Mouse (Mus musculus): ENCODE measurements around the gene Palm2.

Gene Palm2

DNA sequence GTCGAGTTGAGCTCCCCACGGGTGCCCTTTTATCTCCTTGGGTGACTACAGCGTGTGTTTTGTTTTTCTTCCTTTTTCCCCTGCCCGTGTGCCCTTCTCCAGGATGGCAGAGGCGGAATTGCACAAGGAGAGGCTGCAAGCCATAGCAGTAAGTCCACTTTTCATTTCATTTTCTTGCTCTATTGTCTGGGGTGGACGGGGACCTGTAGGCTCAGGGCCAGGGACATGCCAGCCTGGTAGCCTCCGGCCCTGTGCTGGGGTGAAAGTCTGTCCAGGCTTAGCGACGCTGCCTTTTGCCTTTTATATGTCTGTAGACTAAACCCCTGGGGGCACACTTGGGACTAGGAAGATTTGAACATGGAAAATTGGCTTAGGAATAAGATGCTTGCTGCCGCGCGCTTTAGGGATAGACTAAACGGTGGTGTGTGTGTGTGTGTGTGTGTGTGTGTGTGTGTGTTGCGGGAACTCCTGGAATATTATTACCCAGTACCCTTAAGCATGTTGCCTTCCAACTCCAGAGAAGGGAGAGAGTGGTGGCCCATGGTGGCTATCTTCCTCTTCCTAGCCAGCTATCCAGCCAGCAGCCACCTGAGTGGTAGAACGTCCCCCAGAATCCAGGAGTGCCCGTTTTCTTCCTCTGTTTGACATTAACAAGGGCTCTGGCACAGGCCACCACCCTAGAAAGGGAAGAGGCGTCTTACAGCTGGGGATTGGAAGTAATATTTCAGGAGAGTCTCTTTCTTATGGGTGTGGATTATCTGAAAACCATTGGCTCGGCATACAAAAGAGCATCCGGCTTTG, 134.4 kb downstream of the Palm2 start:
- no peak for DNase-seq (ENCODE audit: low read depth)

- no peak for DNase-seq (ENCODE audit: low read depth)
These were observed 135.0 kb downstream of the Palm2 start for GRCm38 (mm10) chr4:57569069-57569355.

DNA sequence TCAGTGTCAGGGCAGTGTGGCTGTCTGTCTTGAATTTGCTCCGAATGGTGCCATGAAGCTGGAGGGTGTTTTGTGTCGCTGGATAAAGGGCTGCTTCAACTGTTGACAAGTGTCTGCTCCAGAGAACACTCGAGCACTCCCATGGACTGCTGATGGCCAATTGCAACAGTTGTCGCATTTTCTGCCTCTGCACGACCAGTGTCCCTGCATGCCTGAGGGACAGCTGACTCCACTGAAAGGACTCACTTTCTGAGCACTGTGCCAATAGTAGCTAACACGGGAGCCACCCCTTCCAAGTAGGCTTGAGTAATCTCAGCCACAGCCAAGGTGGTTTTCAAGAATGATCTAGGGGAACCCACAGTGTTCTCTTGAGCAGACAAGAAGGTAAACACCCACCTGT, 135.7 kb downstream of the Palm2 start:
- DNase-seq (ENCODE audit: low read depth), result no peak

DNA sequence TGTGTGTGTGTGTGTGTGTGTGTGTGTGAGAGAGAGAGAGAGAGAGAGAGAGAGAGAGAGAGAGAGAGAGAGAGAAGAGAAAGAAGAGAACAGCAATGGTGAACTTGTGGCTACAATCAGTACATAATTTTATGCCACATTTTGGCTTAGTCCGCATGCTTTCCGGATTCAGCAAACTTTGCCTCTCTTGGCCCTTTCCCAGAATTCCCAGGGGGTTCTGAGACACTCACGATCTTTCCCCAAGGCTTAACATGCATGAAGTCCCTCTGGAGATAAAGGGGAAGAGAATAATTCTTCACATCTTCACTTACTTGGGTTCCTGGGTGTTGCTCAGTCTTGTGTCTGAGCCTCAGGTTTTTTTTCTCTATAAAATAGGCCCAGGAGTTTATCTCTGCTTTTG, 136.2 kb downstream of the Palm2 start:
- DNase-seq (ENCODE audit: low read depth), result no peak

DNA sequence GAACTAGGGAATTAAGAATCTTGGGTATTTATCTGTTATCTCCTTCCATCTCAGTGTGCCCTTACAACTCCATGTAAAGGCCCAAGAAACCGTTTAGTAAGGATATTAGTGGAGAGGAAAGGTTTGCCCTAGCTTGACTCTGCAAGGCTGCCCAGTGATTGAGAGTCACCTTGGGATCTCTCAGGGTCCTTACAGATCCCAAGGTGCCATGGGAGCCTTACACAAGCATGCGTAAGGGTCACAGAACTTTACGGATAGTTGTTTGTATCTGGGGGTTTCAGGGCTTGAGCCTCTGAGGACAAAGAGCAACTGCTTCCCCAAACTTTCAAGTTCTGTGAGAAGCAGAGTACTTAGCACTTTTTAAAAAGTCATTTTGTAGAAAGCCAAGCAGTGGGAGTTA, 140.1 kb downstream of the Palm2 start:
- no peak for DNase-seq (ENCODE audit: low read depth)

- DNase-seq (ENCODE audit: low read depth), result no peak
These were observed 140.6 kb downstream of the Palm2 start for GRCm38 (mm10) chr4:57574646-57575045.

- DNase-seq (ENCODE audit: low read depth), result no peak
These were observed 141.6 kb downstream of the Palm2 start for GRCm38 (mm10) chr4:57575686-57576085.

DNA sequence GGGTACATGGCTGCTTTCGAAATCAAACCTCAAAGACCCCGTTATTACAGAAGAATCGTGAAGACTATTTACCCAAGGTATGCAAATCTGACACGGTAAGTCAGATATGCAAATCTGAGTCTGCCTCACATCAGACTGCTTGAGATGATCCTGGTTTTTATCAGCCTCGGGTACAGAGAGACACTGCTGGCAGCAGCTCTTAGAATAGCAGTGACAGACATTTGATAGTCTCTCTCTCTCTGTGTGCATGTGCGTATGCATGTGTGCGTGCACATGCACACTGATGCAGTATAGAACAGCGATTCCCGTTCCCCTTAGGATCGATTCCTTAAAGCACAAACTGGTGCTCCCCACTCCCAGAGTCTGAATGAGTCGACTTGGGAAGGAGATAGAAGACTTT, 142.0 kb downstream of the Palm2 start:
- DNase-seq (ENCODE audit: low read depth), result no peak

DNA sequence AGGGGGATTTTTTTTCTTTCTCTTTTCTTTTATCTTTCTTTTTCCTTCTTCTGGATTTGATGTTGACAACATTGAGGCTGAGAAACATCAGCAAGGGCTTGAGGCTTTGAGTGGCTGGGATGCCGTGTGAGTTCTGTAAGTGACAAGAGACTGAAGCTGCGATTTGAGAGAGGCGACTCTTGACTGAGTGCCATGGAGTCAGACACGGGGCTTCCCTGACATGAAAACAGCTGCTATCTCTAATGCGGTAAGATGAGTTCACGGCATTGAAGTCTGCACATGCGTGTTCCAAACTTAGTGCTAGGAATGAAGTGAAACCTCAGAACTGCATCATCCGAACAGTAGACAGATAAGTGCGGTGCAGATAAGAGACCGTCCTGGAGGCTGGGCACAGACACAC, 145.6 kb downstream of the Palm2 start:
- DNase-seq (ENCODE audit: low read depth), result no peak

DNA sequence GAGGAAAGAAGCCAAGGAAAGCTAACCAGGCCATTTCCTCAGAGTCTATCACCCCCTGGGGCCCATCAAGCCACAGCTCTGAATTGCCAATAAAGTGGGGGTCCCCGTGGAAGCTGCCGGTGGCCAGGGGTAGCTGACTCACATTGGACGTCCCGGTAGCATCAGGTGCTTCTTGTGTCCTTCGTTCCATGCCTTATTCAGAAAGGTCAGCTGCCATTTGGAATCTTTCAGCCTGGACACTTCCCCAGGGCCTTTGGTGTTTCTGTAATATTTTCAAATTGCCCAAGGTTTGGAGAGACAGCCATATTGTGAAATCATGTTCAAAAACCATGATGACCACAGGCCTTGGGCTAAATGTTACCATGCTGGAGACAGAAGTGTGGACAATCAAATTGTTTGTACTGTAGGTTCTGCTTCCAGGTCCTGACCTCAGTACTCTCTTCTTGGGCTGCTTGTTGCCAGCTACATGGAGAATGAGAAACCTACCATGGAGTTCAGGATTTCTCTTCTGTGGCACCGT, 151.3 kb downstream of the Palm2 start:
- no peak for DNase-seq (ENCODE audit: low read depth)

DNA sequence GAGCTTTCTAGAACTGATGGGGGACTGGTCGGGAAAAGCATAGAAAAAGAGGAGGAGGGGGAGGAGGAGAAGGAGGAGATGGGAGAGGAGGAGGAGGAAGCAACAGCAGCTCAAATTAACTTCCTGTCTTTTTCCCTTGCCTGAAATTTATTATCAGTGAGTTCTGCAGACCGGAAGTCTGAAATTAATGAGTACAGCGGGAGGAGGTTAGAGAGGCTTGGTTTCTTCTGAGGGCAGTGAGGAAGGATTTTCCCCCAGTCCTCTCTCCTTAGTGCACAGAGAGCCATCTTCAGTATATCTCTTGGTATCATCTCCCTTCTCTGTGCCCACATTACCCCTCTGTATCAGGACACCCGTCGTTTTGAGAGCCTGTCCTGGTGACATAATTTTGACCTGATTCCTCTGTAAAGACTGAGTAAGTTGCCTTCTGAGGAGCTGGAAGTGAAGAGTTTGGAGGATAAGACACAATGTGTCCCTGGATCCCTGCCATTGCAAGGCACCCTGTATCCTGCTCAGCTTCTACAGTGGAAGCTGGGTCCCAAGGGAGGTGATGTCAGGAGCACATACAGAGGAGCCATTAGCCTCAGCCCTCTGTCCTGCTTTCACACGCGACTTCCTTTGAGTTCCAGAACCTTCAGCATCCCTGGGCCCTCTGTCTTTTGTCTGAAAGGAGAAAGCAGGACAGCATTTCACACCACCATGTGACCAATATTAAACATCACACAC, 153.0 kb downstream of the Palm2 start:
- no peak for DNase-seq (ENCODE audit: low read depth)

DNA sequence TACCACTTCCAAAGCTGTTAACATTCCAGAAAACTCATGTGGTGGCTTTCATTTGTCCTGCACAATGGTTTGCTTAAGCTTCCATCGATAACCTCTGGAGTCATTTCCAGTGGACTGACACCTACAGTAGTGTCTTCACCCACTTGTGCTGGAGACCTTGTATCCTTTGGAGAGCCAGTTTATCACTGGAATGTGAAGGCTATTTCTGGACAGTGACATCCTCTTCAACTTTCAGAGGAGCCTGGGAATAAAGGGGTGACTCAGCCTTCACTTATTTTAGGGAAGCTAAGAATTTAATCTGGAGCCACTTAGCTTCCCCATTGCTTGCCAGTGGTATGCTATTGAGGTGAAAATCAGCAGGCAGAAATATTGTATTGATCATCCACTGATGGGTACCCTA, 154.3 kb downstream of the Palm2 start:
- DNase-seq (ENCODE audit: low read depth), result no peak

DNA sequence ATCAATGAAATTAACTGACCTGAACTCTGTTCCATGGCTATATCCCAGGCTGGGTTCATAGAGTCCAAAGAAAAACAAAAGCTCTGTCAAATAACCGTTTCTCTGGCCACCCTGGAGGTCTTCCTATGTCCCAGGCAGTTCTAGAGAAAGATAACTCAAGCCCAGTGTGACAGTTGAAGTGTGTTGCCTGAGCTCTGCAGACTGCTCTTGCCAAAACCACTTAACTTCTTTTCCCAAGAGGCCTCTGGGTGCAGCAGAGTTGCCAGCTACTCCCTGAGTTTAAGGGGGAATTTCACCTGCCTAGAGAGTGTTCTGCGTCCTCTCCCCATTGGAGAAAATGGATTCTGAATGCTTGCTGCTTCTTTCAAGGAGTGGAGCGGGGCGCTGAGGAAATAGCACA, 158.7 kb downstream of the Palm2 start:
- DNase-seq (ENCODE audit: low read depth), result no peak

DNA sequence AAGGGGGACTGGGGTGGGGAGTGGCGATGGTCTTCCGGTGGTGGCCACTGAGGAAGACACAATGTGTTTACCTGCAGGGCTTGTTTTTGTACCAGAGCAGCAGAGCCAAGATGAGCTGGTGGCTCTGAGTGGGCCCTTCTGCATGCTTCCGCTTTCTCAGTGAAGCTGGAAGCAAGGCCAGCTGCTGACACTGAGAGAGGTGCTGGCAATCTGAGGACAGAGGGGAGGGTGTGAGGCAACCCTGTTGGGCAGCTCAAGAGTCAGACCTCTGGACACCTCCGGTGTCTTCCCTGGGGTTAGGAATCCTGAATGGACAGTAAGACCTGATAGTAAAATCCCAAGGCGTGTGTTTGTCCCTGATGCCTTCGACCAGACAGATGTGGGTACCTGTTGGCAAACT, 165.9 kb downstream of the Palm2 start:
- no peak for DNase-seq (ENCODE audit: low read depth)

DNA sequence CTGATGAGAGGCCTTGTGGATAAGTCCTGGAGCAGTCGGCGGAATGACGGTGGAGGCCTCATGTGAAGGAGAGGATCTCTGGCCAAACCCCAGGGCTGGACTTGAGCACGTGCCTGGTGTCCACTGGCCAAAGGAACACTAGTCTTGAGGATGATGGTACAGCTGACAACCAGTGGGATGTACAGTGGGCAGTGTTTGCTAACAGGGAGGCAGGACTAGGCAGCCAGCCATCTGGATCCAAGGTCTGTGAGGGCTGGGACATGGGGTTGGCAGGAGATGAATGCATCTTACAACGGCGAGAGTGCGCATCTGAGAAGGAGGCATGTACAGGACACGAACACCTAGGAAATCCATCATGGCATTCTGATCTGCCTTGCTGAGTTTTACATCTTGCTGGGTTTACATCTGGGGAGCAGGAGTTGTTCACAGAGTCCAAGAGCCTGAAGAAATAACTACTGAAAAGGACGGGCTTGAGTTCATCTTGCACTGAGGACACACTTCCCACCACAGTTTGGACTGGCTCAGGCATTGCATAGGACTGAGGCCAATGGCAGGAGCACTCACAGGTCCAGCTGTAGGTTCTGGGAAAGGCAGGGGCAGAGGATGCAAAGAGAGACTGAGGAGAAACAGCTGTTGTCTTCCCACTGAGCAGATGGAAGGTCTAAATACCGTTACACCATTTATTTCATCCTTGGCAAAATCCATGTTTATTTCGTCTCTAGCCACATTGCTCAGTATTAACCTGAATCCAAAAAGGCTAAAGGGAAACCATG, 166.8 kb downstream of the Palm2 start:
- no peak for DNase-seq (ENCODE audit: low read depth)

- DNase-seq (ENCODE audit: low read depth), result no peak
These were observed 167.4 kb downstream of the Palm2 start for GRCm38 (mm10) chr4:57601458-57601835.

DNA sequence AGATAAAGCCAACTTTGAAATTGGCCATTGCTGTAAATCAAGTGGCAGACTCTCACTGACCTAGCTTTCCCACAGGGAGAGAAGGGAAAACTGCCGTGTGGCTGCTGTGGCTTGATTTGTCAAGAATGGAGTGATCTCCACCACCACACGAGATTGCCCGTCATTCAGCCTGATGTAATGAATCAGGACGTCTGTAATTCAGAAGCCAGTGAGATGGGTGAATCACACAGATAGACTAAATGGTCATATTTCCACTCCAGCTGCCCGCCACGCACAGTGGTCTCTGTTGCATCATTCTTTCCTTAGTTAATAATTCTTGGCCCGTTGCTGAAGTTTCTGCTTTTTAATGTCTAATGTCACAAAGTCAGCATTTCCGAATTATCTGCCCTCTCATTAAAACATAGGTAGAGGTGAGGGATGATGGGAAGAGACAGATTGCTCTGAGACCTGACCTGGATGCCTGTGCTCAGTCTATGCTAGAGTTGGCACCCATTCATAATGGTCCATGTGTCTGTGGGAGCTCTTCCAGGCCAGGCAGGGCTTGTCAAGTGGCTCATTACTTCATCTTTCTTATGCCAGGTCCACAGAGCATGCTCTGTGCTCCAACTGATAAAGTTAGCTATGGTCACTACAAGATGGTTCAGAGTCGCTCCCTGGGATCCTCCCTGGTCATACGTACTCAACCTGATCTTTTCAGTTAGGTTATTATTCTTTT, 168.0 kb downstream of the Palm2 start:
- DNase-seq (ENCODE audit: low read depth), result no peak

GRCm38 (mm10) chr4:57606258-57606657, 172.2 kb downstream of the Palm2 start:
- DNase-seq (ENCODE audit: low read depth), result no peak

DNA sequence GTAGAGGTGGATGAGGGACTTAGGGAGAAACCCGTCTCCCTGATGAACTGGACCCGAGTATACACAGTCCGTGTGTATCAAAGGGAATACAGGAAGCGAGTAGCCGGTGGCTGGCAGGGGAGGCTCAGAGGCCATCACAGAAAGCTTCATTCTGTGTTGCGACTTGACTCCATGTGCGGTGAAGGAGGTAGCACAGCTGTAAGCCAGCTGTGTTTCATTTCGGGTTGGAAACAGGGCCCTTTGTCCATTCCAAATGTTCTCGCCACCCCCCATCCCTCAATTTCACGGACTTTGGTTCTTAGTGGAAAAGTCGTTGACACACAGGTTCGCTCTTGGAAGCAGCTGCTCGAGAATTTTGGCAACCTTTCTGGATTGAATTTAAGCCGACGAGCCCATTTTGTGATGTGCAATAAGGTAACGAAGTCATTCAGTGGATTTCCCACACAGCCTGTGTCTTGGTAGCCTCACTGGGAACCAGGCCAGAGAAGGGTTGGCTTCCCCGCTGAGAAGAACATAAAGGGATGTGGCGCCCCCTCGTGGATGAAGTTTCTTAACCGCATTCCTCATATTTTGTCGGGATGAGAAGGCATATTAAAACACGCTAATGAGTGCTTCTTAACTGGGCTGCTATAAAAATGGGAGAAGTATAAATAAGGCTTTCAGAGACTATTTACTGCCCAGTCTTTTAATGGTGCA, 173.3 kb downstream of the Palm2 start:
- peak; percentile 37 for DNase-seq (ENCODE audit: low read depth)

DNA sequence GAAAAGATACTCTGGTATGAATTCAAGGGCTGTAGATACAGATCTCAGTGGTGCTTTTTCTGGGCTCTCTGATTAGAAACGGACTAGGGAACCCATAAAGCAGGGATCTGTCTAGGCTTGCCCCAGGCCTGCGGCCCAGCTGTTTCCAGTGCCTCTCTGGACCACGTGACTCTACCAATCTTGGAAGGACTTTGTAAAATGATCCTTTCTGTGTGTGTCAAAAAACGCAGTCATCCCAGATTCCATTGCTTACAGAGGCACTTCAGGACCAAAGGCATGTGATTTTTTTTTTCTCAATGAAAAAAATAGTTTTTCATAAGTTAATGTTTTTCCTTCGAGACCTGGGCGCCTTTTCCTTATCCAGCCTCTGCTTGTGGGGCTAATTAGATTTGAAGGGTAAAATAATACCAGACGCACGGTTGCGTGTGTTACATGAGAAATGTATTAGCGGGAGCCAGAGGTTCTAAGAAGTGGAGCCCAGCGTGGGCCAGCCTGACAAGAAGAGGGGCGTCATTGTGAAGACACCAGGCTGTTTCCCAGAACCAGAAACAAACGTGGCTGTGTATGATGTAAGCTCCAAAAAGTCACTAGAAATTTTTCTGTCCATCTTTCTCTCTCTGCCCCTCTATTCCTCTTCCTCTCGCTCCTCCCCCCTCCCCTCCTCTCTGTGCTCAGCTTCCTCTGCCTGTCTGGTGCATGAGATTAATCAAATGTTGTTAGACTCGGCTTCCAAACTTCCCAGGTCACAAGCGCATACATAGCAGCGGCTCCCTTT, 177.4 kb downstream of the Palm2 start:
- DNase-seq (ENCODE audit: low read depth), result no peak

- no peak for DNase-seq (ENCODE audit: low read depth)
These were observed 178.7 kb downstream of the Palm2 start for GRCm38 (mm10) chr4:57612716-57613115.
